ENCODE assay signal across 8 mouse cellular contexts in genomic region chr1:52301266-52301665, GRCm38 (mm10).
DNase-seq lines count a peak whose midpoint lies in the region; ATAC-seq and TF ChIP-seq lines count a peak whose summit lies in the region.

No protein-coding gene starts in this region.

- H3K9ac ChIP-seq in forebrain, embryonic 14.5 days (ENCODE audit: low read length), result no peak overlapping the region
- H3K9ac ChIP-seq in forebrain, embryonic 16.5 days (replicated peaks; ENCODE audit: low read depth, low read length), result no peak overlapping the region
- no peak overlapping the region for H3K9ac ChIP-seq in midbrain, embryonic 11.5 days (ENCODE audit: low read length)
- H3K9ac ChIP-seq in midbrain, embryonic 16.5 days (ENCODE audit: low read depth, low read length), result no peak overlapping the region
- no peak overlapping the region for H3K9ac ChIP-seq in lung, embryonic 14.5 days

- H3K36me3 ChIP-seq in forebrain, embryonic 14.5 days (ENCODE audit: control insufficient read depth, insufficient read depth, low read length), result no peaks in the 10 kb centered on the region
- H3K36me3 ChIP-seq in forebrain, embryonic 16.5 days (ENCODE audit: control insufficient read depth, insufficient read depth), result no peaks in the 10 kb centered on the region
- no peaks in the 10 kb centered on the region for H3K36me3 ChIP-seq in midbrain, embryonic 11.5 days (ENCODE audit: control insufficient read depth, insufficient read depth, low read length)
- H3K36me3 ChIP-seq in midbrain, embryonic 16.5 days (ENCODE audit: control insufficient read depth, insufficient read depth, low read length), result no peaks in the 10 kb centered on the region
- H3K36me3 ChIP-seq in lung, embryonic 14.5 days (ENCODE audit: insufficient read depth), result no peaks in the 10 kb centered on the region

- H3K4me1 ChIP-seq in forebrain, embryonic 14.5 days (ENCODE audit: control insufficient read depth, insufficient read depth, low read length), result no peaks in the 10 kb centered on the region
- peaks cover 5% of the 10 kb centered on the region for H3K4me1 ChIP-seq in forebrain, embryonic 16.5 days (replicated peaks; ENCODE audit: control insufficient read depth, insufficient read depth, low read length)
- H3K4me1 ChIP-seq in midbrain, embryonic 11.5 days (ENCODE audit: control insufficient read depth, insufficient read depth, low read length), result no peaks in the 10 kb centered on the region; the same call in 1 of the 2 replicates
- peaks cover 6% of the 10 kb centered on the region for H3K4me1 ChIP-seq in midbrain, embryonic 16.5 days (ENCODE audit: control insufficient read depth, insufficient read depth, low read length)
- H3K4me1 ChIP-seq in lung, embryonic 14.5 days (ENCODE audit: insufficient read depth), result no peaks in the 10 kb centered on the region

- H3K9me3 ChIP-seq in forebrain, embryonic 14.5 days (replicated peaks; ENCODE audit: control insufficient read depth, low read length), result no peaks in the 10 kb centered on the region
- no peaks in the 10 kb centered on the region for H3K9me3 ChIP-seq in forebrain, embryonic 16.5 days (ENCODE audit: control insufficient read depth, low read length)
- H3K9me3 ChIP-seq in midbrain, embryonic 11.5 days (ENCODE audit: control insufficient read depth, low read length), result no peaks in the 10 kb centered on the region
- H3K9me3 ChIP-seq in midbrain, embryonic 16.5 days (replicated peaks; ENCODE audit: control insufficient read depth, low read length, poor library complexity, severe bottlenecking), result no peaks in the 10 kb centered on the region
- no peaks in the 10 kb centered on the region for H3K9me3 ChIP-seq in lung, embryonic 14.5 days (ENCODE audit: low read depth, low read length)

- 63% methylated on average over 2 of the region's 2 CpGs for WGBS in forebrain, embryonic 14.5 days
- WGBS in forebrain, embryonic 16.5 days, result 61% methylated on average over 2 of the region's 2 CpGs
- 63% methylated on average over 2 of the region's 2 CpGs for WGBS in midbrain, embryonic 11.5 days
- 61% methylated on average over 2 of the region's 2 CpGs for WGBS in midbrain, embryonic 16.5 days
- WGBS in lung, embryonic 14.5 days, result 50% methylated on average over 2 of the region's 2 CpGs

- H3K4me3 ChIP-seq in forebrain, embryonic 14.5 days (ENCODE audit: low read depth, low read length), result no peak overlapping the region
- no peak overlapping the region for H3K4me3 ChIP-seq in forebrain, embryonic 16.5 days (replicated peaks; ENCODE audit: low read length)
- no peak overlapping the region for H3K4me3 ChIP-seq in midbrain, embryonic 11.5 days (ENCODE audit: low read depth, low read length)
- no peak overlapping the region for H3K4me3 ChIP-seq in midbrain, embryonic 16.5 days (ENCODE audit: low read depth, low read length)
- H3K4me3 ChIP-seq in lung, embryonic 14.5 days (ENCODE audit: low read depth, low read length), result no peak overlapping the region

- no peak overlapping the region for H3K4me2 ChIP-seq in forebrain, embryonic 14.5 days (ENCODE audit: low read length)
- H3K4me2 ChIP-seq in forebrain, embryonic 16.5 days (ENCODE audit: low read length), result no peak overlapping the region
- no peak overlapping the region for H3K4me2 ChIP-seq in midbrain, embryonic 11.5 days
- no peak overlapping the region for H3K4me2 ChIP-seq in midbrain, embryonic 16.5 days (ENCODE audit: low read length)
- H3K4me2 ChIP-seq in lung, embryonic 14.5 days, result no peak overlapping the region

- peak; percentile 65 for TF ChIP-seq CTCF in lung, embryonic 14.5 days (IDR thresholded peaks at IDR 0.05; ENCODE audit: low read depth)

- no peaks in the 10 kb centered on the region for H3K27me3 ChIP-seq in forebrain, embryonic 14.5 days (replicated peaks; ENCODE audit: control insufficient read depth, insufficient read depth, low read length)
- H3K27me3 ChIP-seq in forebrain, embryonic 16.5 days (replicated peaks; ENCODE audit: control insufficient read depth, insufficient read depth, low read length), result no peaks in the 10 kb centered on the region
- no peaks in the 10 kb centered on the region for H3K27me3 ChIP-seq in midbrain, embryonic 11.5 days (ENCODE audit: control insufficient read depth, insufficient read depth, low read length)
- no peaks in the 10 kb centered on the region for H3K27me3 ChIP-seq in midbrain, embryonic 16.5 days (ENCODE audit: control insufficient read depth, insufficient read depth, low read depth, low read length)
- H3K27me3 ChIP-seq in lung, embryonic 14.5 days (ENCODE audit: insufficient read depth, low read length), result no peaks in the 10 kb centered on the region

- intact Hi-C loops in left cerebral cortex, postnatal 10 days (cut with DNase I), result loop anchor here (5.0 to 10.0 kb wide), 5 partner anchors 154 to 734 kb away; no protein-coding TSS in a partner anchor

- ATAC-seq in forebrain, embryonic 14.5 days, result no peak
- ATAC-seq in forebrain, embryonic 16.5 days, result no peak
- no peak for ATAC-seq in midbrain, embryonic 11.5 days (ENCODE audit: low FRiP score)
- ATAC-seq in midbrain, embryonic 16.5 days, result no peak
- ATAC-seq in activated CD4-positive, CD25-positive, alpha-beta regulatory T cell, adult 4 months, result peak; percentile 54
- no peak for ATAC-seq in lung, embryonic 14.5 days (ENCODE audit: insufficient read depth)

- H3K27ac ChIP-seq in forebrain, embryonic 14.5 days (ENCODE audit: low read depth, low read length), result no peak overlapping the region
- H3K27ac ChIP-seq in forebrain, embryonic 16.5 days (ENCODE audit: low read length), result no peak overlapping the region
- H3K27ac ChIP-seq in midbrain, embryonic 11.5 days (ENCODE audit: low read depth, low read length), result no peak overlapping the region
- no peak overlapping the region for H3K27ac ChIP-seq in midbrain, embryonic 16.5 days (ENCODE audit: low read length)
- no peak overlapping the region for H3K27ac ChIP-seq in lung, embryonic 14.5 days (ENCODE audit: low read depth)

- DNase-seq in forebrain, embryonic 14.5 days (ENCODE audit: low spot score), result peak; percentile 45
- peak; percentile 86 for DNase-seq in midbrain, embryonic 11.5 days (ENCODE audit: low spot score, missing footprints)
- peak; percentile 75 for DNase-seq in lung, embryonic 14.5 days
- no peak for DNase-seq in left cerebral cortex, postnatal 10 days (ENCODE audit: extremely low spot score in 1 of 2, low spot score in 2 of 2)
- no peak for DNase-seq in cerebellum, adult 11-12 months

Comparison
In these comparisons a context has a peak if more than half of its experiments do, and no peak if none do; other contexts are left out.
1. DNase-seq: peak in forebrain, embryonic 14.5 days (single experiment), midbrain, embryonic 11.5 days (single experiment) and lung, embryonic 14.5 days (single experiment); none in left cerebral cortex, postnatal 10 days (0 of 2) and cerebellum, adult 11-12 months (single experiment).